Mouse (Mus musculus): ENCODE measurements around the gene A530016L24Rik. TPM values are rescaled to one million over a fixed set of nuclear protein-coding genes. Genes with fewer than 3 reads are reported as not detected.
A peak's percentile ranks its signal among the peaks of the same experiment; 100 is the strongest.

The A530016L24Rik gene
- total and polyA plus RNA-seq, 3 experiments = not detected

DNA sequence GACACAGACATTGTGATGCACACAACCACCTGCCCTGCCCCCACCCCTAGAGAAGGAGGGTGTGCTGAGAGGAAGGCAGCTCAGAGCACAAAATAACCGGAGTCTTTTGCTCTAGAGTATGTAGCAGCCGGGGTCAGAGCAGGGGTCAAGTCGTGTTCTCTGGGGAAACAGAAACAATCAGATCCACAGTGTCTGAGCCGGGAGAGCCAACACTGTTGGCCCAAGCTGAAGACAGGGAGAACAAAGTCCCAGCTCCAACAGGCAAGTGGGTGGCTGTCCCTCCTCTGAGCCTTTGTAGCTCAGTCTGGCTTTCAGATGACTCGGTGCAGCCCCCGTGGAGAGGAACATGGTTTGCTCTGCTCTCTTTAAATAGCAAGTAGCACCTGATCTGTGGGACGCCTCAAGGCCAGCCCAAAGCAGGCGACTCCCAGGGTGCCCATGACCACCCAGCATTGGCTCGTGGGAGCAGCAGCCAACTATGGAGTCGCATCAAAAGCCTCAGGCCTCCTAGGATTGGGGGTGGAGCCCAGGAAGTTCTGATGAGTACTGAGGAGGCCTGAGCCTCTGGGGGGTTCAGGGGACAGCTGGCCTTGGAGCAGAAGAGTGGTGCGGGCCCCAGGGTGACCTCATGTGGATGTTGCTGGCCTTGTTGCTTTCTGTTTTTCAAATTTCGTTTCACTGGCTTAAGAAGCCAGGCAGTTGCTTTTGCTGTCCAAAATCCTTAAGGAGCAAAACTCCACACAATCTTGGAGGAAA is 55.9 kb downstream of the A530016L24Rik start:
- Histone ChIP-seq H3K4me3 (replicated peaks in 1 of 3; ENCODE audit: low read depth in 2 of 3, low read length in 2 of 3, poor library complexity in 1 of 3) (no peak overlapping the region), H3K9me3 (replicated peaks; ENCODE audit: low read length) (no peaks in the 10 kb centered on the region), H3K79me2 (replicated peaks; ENCODE audit: control insufficient read depth, extremely low read depth, insufficient read depth, poor library complexity, severe bottlenecking) (no peaks in the 10 kb centered on the region), H3K27ac (ENCODE audit: insufficient read depth, low read depth) (no peak overlapping the region), H3K4me1 (ENCODE audit: control insufficient read depth in 1 of 2, insufficient read depth in 2 of 2) (peaks cover 4 to 23% of the 10 kb centered on the region in 2 experiments), H3K36me3 (replicated peaks in 1 of 2; ENCODE audit: control insufficient read depth in 1 of 2, insufficient read depth in 1 of 2, low read length in 1 of 2) (no peaks in the 10 kb centered on the region), H3K27me3 (replicated peaks) (peaks cover 27% of the 10 kb centered on the region), H3K9ac (ENCODE audit: insufficient read depth, low read depth) (no peak overlapping the region), H3K4me2 (ENCODE audit: insufficient read depth, low read depth, poor library complexity, severe bottlenecking) (no peak overlapping the region)
- peak; percentile 30 for DNase-seq (ENCODE audit: extremely low read depth)
- TF ChIP-seq MAZ (IDR thresholded peaks at IDR 0.05; ENCODE audit: low read depth, low read length) = no peak
- no peak for TF ChIP-seq IRF4 (IDR thresholded peaks at IDR 0.05; ENCODE audit: low read depth, low read length)
- 0 out of 4 replicates have a peak, but pooled peaks of 1 of the 2 experiments have one; percentile 1 for TF ChIP-seq CTCF (conservative IDR thresholded peaks at IDR 0.05 in 1 of 2, IDR thresholded peaks at IDR 0.05 in 1 of 2; ENCODE audit: low read depth in 2 of 2, low read length in 2 of 2)
- dilution Hi-C loops (cut with MboI; ENCODE audit: extremely low pct_ligation_motif_present, extremely low pct_unique_long_range_greater_than_20kb, low sequenced_read_pairs) = no loop called here
- in situ Hi-C loops (cut with MboI; ENCODE audit: low pct_ligation_motif_present, low pct_unique_long_range_greater_than_20kb, low sequenced_read_pairs) = loop anchor here (5.0 kb wide), 1 partner anchor 38 kb away; no protein-coding TSS in a partner anchor

DNA sequence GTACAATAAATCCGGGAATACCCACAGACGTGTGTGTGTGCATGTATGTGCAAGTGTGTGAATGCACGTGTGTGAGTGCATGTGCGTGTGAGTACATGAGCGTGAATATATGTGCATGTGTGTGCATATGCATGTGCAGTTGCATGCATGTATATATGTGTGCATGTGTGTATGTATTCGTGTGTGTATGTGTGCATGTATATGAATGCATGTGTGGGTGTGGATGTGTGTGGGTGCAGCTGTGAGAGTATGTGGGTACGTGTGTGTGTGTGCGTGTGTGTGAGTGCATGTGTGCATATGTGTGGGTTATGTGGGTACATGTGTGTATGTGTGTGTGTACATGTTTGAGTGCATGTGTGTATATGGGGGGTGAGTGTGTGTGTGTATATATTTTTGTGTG is 56.9 kb downstream of the A530016L24Rik start:
- no peaks in the 10 kb centered on the region for H3K9me3 ChIP-seq (replicated peaks; ENCODE audit: low read length)
- H3K36me3 ChIP-seq (replicated peaks in 1 of 2; ENCODE audit: control insufficient read depth in 1 of 2, insufficient read depth in 1 of 2, low read length in 1 of 2) = no peaks in the 10 kb centered on the region
- H3K9ac ChIP-seq (ENCODE audit: insufficient read depth, low read depth) = no peak overlapping the region
- peaks cover 4 to 23% of the 10 kb centered on the region in 2 experiments for H3K4me1 ChIP-seq (ENCODE audit: control insufficient read depth in 1 of 2, insufficient read depth in 2 of 2)
- in situ Hi-C loops (cut with MboI; ENCODE audit: low pct_ligation_motif_present, low pct_unique_long_range_greater_than_20kb, low sequenced_read_pairs) = no loop called here
- no peak overlapping the region for H3K4me2 ChIP-seq (ENCODE audit: insufficient read depth, low read depth, poor library complexity, severe bottlenecking)
- H3K79me2 ChIP-seq (replicated peaks; ENCODE audit: control insufficient read depth, extremely low read depth, insufficient read depth, poor library complexity, severe bottlenecking) = no peaks in the 10 kb centered on the region
- no peak for TF ChIP-seq E2F4 (IDR thresholded peaks at IDR 0.05; ENCODE audit: insufficient replicate concordance, low read depth, low read length)
- no peak for TF ChIP-seq ZC3H11A (IDR thresholded peaks at IDR 0.05; ENCODE audit: low read depth, low read length)
- no peak for TF ChIP-seq EP300 (IDR thresholded peaks at IDR 0.05; ENCODE audit: low read length)
- TF ChIP-seq CHD1 (IDR thresholded peaks at IDR 0.05; ENCODE audit: low read depth, low read length) = no peak
- no peak for TF ChIP-seq BHLHE40 (IDR thresholded peaks at IDR 0.05; ENCODE audit: low read depth, low read length)
- TF ChIP-seq POLR2AphosphoS2 (IDR thresholded peaks at IDR 0.05; ENCODE audit: low read depth, low read length) = no peak
- TF ChIP-seq KAT2A (IDR thresholded peaks at IDR 0.05; ENCODE audit: insufficient replicate concordance, low read length) = no peak
- no peak for TF ChIP-seq JUN (IDR thresholded peaks at IDR 0.05; ENCODE audit: insufficient read depth, low read depth, low read length)
- no peak for TF ChIP-seq MAX (IDR thresholded peaks at IDR 0.05; ENCODE audit: low read length)
- TF ChIP-seq MXI1 (IDR thresholded peaks at IDR 0.05; ENCODE audit: low read depth, low read length) = no peak
- TF ChIP-seq NRF1 (IDR thresholded peaks at IDR 0.05; ENCODE audit: low read depth, low read length) = no peak
- TF ChIP-seq ZMIZ1 (IDR thresholded peaks at IDR 0.05; ENCODE audit: low read depth, low read length) = no peak
- TF ChIP-seq TBP (conservative IDR thresholded peaks at IDR 0.05; ENCODE audit: low read depth, low read length) = no peak
- no peak for TF ChIP-seq JUND (conservative IDR thresholded peaks at IDR 0.05; ENCODE audit: low read depth, low read length)
- TF ChIP-seq USF1 (IDR thresholded peaks at IDR 0.05; ENCODE audit: low read depth, low read length) = no peak
- TF ChIP-seq ZKSCAN1 (IDR thresholded peaks at IDR 0.05; ENCODE audit: borderline replicate concordance, low read depth, low read length) = no peak
- H3K27ac ChIP-seq (ENCODE audit: insufficient read depth, low read depth) = no peak overlapping the region
- H3K27me3 ChIP-seq (replicated peaks) = peaks cover 17% of the 10 kb centered on the region
- H3K4me3 ChIP-seq (replicated peaks in 1 of 3; ENCODE audit: low read depth in 2 of 3, low read length in 2 of 3, poor library complexity in 1 of 3) = no peak overlapping the region
- dilution Hi-C loops (cut with MboI; ENCODE audit: extremely low pct_ligation_motif_present, extremely low pct_unique_long_range_greater_than_20kb, low sequenced_read_pairs) = no loop called here
- no peak for DNase-seq (ENCODE audit: extremely low read depth)

All from CH12.LX (cell line).